Mouse (Mus musculus) myocyte (in vitro differentiated cells): ENCODE measurements around the gene Obsl1.

Experiments used
- CEBPB ChIP-seq: IDR thresholded peaks from 2 replicates; pipeline ENCODE4 v1.6.1; 2011; ENCODE audit warnings: mild to moderate bottlenecking, moderate library complexity; ENCODE audit not compliant: poor library complexity, insufficient read depth, severe bottlenecking
- MYOG ChIP-seq, 3 experiments: IDR thresholded peaks; one replicate each; pipeline ENCODE4 v1.6.1; 2011; ENCODE audit warnings: control low read depth in 2 of 3, low read depth in 2 of 3, mild to moderate bottlenecking in 2 of 3; ENCODE audit not compliant: insufficient read length in 2 of 3, control insufficient read depth in 1 of 3, insufficient read depth in 1 of 3
- POLR2A ChIP-seq: IDR thresholded peaks from one replicate; pipeline ENCODE4 v1.6.1; 2011; ENCODE audit warnings: low read depth, mild to moderate bottlenecking, control low read depth, moderate library complexity; ENCODE audit not compliant: insufficient read length
- POLR2AphosphoS2 ChIP-seq: IDR thresholded peaks from one replicate; pipeline ENCODE4 v1.6.1; 2011; ENCODE audit warnings: low read depth, control low read depth; ENCODE audit not compliant: insufficient read length
- SRF ChIP-seq: IDR thresholded peaks from one replicate; pipeline ENCODE4 v1.6.1; 2011; ENCODE audit warnings: low read depth; ENCODE audit not compliant: control insufficient read depth, insufficient read length
- TCF12 ChIP-seq: IDR thresholded peaks from one replicate; pipeline ENCODE4 v1.6.1; 2011; ENCODE audit warnings: mild to moderate bottlenecking, control low read depth; ENCODE audit not compliant: poor library complexity, insufficient read depth, severe bottlenecking
- USF1 ChIP-seq: IDR thresholded peaks from one replicate; pipeline ENCODE4 v1.6.1; 2011; ENCODE audit warnings: low read depth, mild to moderate bottlenecking, control low read depth, moderate library complexity

- TF ChIP-seq POLR2AphosphoS2 (no peak), POLR2A (no peak), TCF12 (no peak), SRF (no peak), USF1 (no peak), MYOG (IDR thresholded peaks at IDR 0.05; ENCODE audit: control insufficient read depth in 1 of 3, insufficient read depth in 1 of 3, insufficient read length in 2 of 3, low read depth in 2 of 3) (no peak), CEBPB (no peak)
Measured at GRCm38 (mm10) chr1:75456746-75457564, 49.3 kb downstream of the Obsl1 start.
